ENCODE assay signal across 16 mouse cellular contexts in genomic region chr16:20368221-20368620, GRCm38 (mm10).
"Had no signal": no experiment of that assay in that cellular context is flagged by ENCODE, and none has a peak within 500 bp of the region (broad histone marks: within the 10 kb centered on the region; RNA-seq: fewer than 3 reads in every experiment).

No protein-coding gene starts in this region.

- DNase-seq: heart, postnatal 10 days; heart, postnatal 14 days; heart, postnatal 36 days; heart, postnatal 4 days; kidney, adult 11 months; kidney, adult 18-20 months; kidney, adult 2 months; kidney, adult 8-10 months; kidney, adult 9 months; kidney, postnatal 10 days; kidney, postnatal 14 days; kidney, postnatal 25 days; kidney, postnatal 36 days; kidney, postnatal 4 days; layer of hippocampus, adult 9-11 months; layer of hippocampus, postnatal 36 days had no signal
